Mouse (Mus musculus) heart, postnatal 0 days (tissue): ENCODE measurements at regions not wholly inside any gene's neighbourhood (a gene's known extent, or its start where the extent isn't known, plus 50 kb on each side); places are given as distances from the start of the nearest gene placed in this dataset.

Experiments
- CTCF ChIP-seq: IDR thresholded peaks from 2 replicates; pipeline ENCODE4 v1.5.1; 2016; ENCODE audit warnings: antibody characterized with exemption, control low read depth, low read depth
- EP300 ChIP-seq: IDR thresholded peaks from 2 replicates; pipeline ENCODE4 v1.6.1; 2016; ENCODE audit warnings: antibody characterized with exemption, low read depth

DNA sequence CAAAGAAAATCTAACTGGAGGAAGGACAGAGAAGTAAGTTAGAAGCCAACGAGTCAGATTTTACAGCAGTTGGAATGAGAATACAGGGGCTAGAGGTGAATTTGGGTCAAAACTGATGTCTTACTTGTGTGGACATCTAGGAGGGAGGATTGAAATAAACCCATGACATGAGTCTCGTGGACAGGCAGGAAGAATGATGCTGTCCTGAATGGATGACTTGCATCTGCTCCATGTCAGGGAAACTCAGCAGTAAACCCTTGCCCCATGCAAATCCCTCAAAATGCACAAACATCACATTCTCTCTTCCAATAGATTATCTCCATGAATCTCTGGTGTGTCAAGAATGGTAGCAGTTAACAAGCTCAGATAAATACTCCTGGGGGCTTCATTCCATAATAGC, 729.1 kb downstream of the Dhx35 start:
- TF ChIP-seq CTCF (no peak), EP300 (no peak)
